Mouse (Mus musculus) activated CD4-positive, CD25-positive, alpha-beta regulatory T cell (primary cell): Measurements from ENCODE around the gene Slc46a2. TPM values are rescaled to one million over a fixed set of nuclear protein-coding genes. Genes with fewer than 3 reads are reported as not detected.

Source experiments
- polyA plus RNA-seq, 2 experiments: library from polyadenylated mRNA; unstranded; fragments of 100-300 nt; shearing (Covaris generic); gene quantifications; one replicate each; pipeline ENCODE4 v1.2.1; 2017

Slc46a2 gene
- not detected for polyA plus RNA-seq

DNA sequence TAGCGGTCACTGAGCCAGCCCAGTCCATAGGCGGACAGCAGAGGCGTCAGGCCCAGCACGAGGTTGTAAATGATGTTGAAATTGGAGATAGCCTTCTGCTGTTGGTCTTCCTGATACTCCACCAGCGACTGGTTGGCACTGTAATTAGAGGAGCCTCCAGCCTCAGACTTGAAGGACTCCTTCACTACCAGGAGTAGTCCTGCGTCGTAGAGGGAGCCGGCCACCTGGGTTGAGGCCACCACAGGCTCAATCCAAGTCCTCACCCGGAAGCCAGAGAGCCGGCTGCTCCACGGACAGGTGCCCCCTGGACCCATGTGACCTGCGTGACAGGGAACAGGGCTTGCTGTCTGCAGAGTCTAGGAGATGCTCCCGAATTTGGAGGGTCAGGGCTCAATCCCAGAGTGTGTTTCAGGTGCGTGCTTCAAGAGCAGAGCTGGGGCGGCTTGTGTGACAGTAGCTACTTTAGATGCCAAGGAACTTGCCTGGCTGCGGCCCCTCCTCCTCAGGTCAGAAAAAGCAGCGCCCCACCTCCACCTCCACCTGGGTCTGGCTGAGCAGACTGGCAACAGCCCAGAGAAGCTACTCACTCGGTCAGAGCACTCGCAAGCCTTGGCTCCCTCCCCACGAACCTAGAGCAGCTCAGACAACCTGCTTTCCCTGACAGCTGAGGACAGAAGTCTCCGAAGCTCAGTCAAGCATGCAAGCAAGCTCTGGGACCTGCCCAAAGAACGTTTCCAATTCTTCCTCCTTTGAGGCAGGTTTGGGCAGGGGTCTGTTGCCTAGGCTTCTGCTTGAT lies at the start of gene Slc46a2:
Gene Slc46a2, minus strand, starts transcription at position 449 of the 796 bp plus-strand sequence.

DNA sequence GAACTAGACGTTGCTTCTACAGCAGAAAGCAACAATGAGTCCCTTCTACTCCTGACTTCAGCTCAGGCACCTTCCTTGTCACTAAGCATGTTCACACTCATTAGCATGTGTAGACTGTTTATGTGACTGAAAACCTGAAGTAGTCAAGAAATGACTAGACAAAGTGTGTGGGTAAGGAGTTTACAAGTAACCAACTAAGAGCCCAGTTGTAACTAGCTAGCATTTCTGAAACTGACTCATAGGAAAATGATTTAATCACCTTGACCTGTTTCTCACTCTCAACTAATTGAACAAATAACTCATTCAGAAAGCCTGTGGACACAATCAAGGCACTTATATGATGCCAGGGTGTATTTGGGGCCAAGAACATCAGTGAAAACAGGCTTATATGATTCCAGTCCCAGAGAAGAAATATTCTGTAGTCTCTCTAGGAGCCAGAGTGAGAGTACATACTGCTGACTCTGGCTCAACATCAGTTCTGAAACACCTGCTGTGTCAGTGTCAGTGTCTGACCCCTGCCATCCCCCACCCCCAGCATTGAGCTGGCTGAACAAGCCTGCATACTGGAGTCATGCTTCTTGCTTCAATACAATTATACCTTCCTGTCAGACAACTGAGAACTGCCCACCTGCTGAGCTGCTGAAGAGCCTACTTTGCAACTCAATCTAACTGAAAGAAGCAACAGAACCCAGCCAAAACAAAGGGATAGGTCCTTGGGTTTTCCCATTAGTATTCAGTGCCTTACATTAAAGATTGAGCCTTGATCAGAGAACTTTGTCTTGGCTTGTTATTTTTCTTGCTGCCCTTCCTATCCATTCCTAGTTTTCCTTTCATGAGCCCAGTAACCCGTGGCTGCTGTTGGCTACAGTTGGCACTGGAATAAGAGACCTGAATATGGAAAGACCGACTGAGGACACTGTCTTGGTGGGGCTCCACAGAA lies 48.8 kb upstream of the Slc46a2 start, which contains the start of gene Mup6:
Gene Mup6, plus strand, starts transcription at position 890 of the 940 bp plus-strand sequence.

DNA sequence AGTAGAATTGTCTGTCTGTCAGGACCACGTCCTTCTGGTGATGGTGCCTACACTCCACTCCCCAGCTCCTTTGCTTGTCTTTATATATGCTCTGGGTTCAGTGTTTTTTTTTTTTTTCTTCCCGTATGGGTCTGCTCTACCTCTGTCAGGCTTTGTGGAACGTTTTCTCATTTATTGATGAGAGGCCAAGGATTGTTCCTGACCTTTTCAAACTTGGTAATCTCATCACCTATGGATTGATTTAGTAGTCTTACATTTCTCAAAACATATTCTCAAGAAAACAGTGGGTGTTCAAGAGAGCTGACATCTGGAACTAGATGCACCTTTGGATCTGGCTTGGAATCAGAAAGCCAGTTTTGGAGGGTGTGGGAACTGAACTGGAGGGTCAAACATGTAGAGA lies 45.8 kb upstream of the Slc46a2 start, which contains the start of gene Mup4:
Gene Mup4, minus strand, starts transcription at position 101 of the 400 bp plus-strand sequence.

Other genes starting within 250 kb of the Slc46a2 start
- 10 to 100 TPM; 55.0 to 72.4 TPM for gene Inip, start 113.5 kb downstream of the Slc46a2 start, polyA plus RNA-seq
- gene Snx30, start 109.2 kb downstream of the Slc46a2 start, polyA plus RNA-seq, result 1 to 10 TPM; 4.9 to 8.3 TPM
- gene Mup4, start 45.7 kb upstream of the Slc46a2 start, polyA plus RNA-seq, result not detected
- gene Mup6, start 49.2 kb upstream of the Slc46a2 start, polyA plus RNA-seq, result not detected
- gene Mup7, start 155.4 kb upstream of the Slc46a2 start, polyA plus RNA-seq, result not detected
- not detected for gene Mup2, start 239.2 kb upstream of the Slc46a2 start, polyA plus RNA-seq